Mouse (Mus musculus): Measurements from ENCODE around the gene Kctd18.
"Not testable (repeated sequence)": the region's sequence is repeated elsewhere in the genome, so short reads cannot be mapped to it uniquely, and the experiment has no call there.

Kctd18 gene

GRCm38 (mm10) chr1:58018856-58019255 lies at the start of gene Kctd18:
Gene Kctd18, minus strand, starts transcription at chr1:58018956.
- DNase-seq (ENCODE audit: low read depth, low spot score), result no peak

- no peak for DNase-seq (ENCODE audit: low read depth, low spot score)
Observed at GRCm38 (mm10) chr1:58065606-58066005, 46.9 kb upstream of the Kctd18 start.

GRCm38 (mm10) chr1:58065151-58065550 lies 46.4 kb upstream of the Kctd18 start:
- no peak for DNase-seq (ENCODE audit: low read depth, low spot score)

GRCm38 (mm10) chr1:58062131-58062530 lies 43.4 kb upstream of the Kctd18 start:
- no peak for DNase-seq (ENCODE audit: low read depth, low spot score)

GRCm38 (mm10) chr1:58058846-58059245 lies 40.1 kb upstream of the Kctd18 start:
- no peak for DNase-seq (ENCODE audit: low read depth, low spot score)

- no peak for DNase-seq (ENCODE audit: low read depth, low spot score)
Observed at GRCm38 (mm10) chr1:58056939-58057338, 38.2 kb upstream of the Kctd18 start.

GRCm38 (mm10) chr1:58056074-58056807 lies 37.5 kb upstream of the Kctd18 start:
- no peak for DNase-seq (ENCODE audit: low read depth, low spot score)

GRCm38 (mm10) chr1:58055598-58055997 lies 36.8 kb upstream of the Kctd18 start:
- no peak for DNase-seq (ENCODE audit: low read depth, low spot score)

GRCm38 (mm10) chr1:58049126-58049525 lies 30.4 kb upstream of the Kctd18 start:
- DNase-seq (ENCODE audit: low read depth, low spot score), result no peak

- DNase-seq (ENCODE audit: low read depth, low spot score), result no peak
Observed at GRCm38 (mm10) chr1:58046721-58047290, 28.1 kb upstream of the Kctd18 start.

- no peak for DNase-seq (ENCODE audit: low read depth, low spot score)
Observed at GRCm38 (mm10) chr1:58045546-58045945, 26.8 kb upstream of the Kctd18 start.

- no peak for DNase-seq (ENCODE audit: low read depth, low spot score)
Observed at GRCm38 (mm10) chr1:58045076-58045475, 26.3 kb upstream of the Kctd18 start.

- DNase-seq (ENCODE audit: low read depth, low spot score), result not testable (repeated sequence)
Observed at GRCm38 (mm10) chr1:58037306-58037705, 18.6 kb upstream of the Kctd18 start.

GRCm38 (mm10) chr1:58031160-58031769 lies 12.5 kb upstream of the Kctd18 start:
- peak; percentile 54 for DNase-seq (ENCODE audit: low read depth, low spot score)

- DNase-seq (ENCODE audit: low read depth, low spot score), result no peak
Observed at GRCm38 (mm10) chr1:58030156-58030871, 11.6 kb upstream of the Kctd18 start.

GRCm38 (mm10) chr1:58029636-58030117 lies 10.9 kb upstream of the Kctd18 start, which contains the start of gene Aox1:
Gene Aox1, plus strand, starts transcription at chr1:58029931.
- peak; percentile 34 for DNase-seq (ENCODE audit: low read depth, low spot score)

GRCm38 (mm10) chr1:58027707-58028106 lies 9.0 kb upstream of the Kctd18 start:
- DNase-seq (ENCODE audit: low read depth, low spot score), result no peak

- DNase-seq (ENCODE audit: low read depth, low spot score), result not testable (repeated sequence)
Observed at GRCm38 (mm10) chr1:58006388-58006787, 12.4 kb downstream of the Kctd18 start.

- no peak for DNase-seq (ENCODE audit: low read depth, low spot score)
Observed at GRCm38 (mm10) chr1:57998146-57998545, 20.6 kb downstream of the Kctd18 start.

GRCm38 (mm10) chr1:57996133-57996615 lies 22.6 kb downstream of the Kctd18 start:
- no peak for DNase-seq (ENCODE audit: low read depth, low spot score)

- peak; percentile 95 for DNase-seq (ENCODE audit: low read depth, low spot score)
Observed at GRCm38 (mm10) chr1:57995432-57996132, 23.2 kb downstream of the Kctd18 start, which contains the start of gene Sgo2a. Gene Sgo2a, plus strand, starts transcription at chr1:57995971.

All from CD4-positive helper T cell, adult 2 months (primary cell).